Mouse (Mus musculus) embryonic facial prominence, embryonic 12.5 days (tissue): ENCODE data around the gene Adam15. TPM values are rescaled to one million over a fixed set of nuclear protein-coding genes. Genes with fewer than 3 reads are reported as not detected.
A peak's percentile ranks its signal among the peaks of the same experiment; 100 is the strongest.

Experiments
- ATAC-seq: fragments of 200-750 bp; cut with Nextera tagmentation; 2 replicates; pipeline ENCODE4 v1.8.0; 2017; ENCODE audit not compliant: insufficient number of reproducible peaks, insufficient read depth, low FRiP score, low TSS enrichment
- H3K27ac ChIP-seq: fragments of 300-500 bp; sonication (generic); 2 replicates; pipeline ENCODE4 v1.5.1; 2016; ENCODE audit warnings: mild to moderate bottlenecking
- H3K27me3 ChIP-seq: fragments of 300-500 bp; sonication (generic); 2 replicates; pipeline ENCODE4 v1.6.1; 2016; ENCODE audit warnings: mild to moderate bottlenecking, moderate library complexity
- H3K36me3 ChIP-seq: fragments of 300-500 bp; sonication (generic); 2 replicates; pipeline ENCODE4 v1.6.1; 2016; ENCODE audit warnings: mild to moderate bottlenecking
- H3K4me1 ChIP-seq: fragments of 300-500 bp; sonication (generic); 2 replicates; pipeline ENCODE4 v1.6.1; 2016
- H3K4me2 ChIP-seq: fragments of 300-500 bp; sonication (generic); replicated peaks from 2 replicates; pipeline ENCODE4 v1.6.1; 2016; ENCODE audit warnings: mild to moderate bottlenecking, moderate library complexity
- H3K4me3 ChIP-seq: fragments of 300-500 bp; sonication (generic); 2 replicates; pipeline ENCODE4 v1.5.1; 2016; ENCODE audit warnings: mild to moderate bottlenecking
- H3K9ac ChIP-seq: fragments of 300-500 bp; sonication (generic); 2 replicates; pipeline ENCODE4 v1.6.1; 2016; ENCODE audit warnings: mild to moderate bottlenecking, moderate library complexity
- H3K9me3 ChIP-seq: fragments of 300-500 bp; sonication (generic); 2 replicates; pipeline ENCODE4 v1.6.1; 2016; ENCODE audit warnings: mild to moderate bottlenecking, moderate library complexity
- WGBS: fragments of 180-500 bp; shearing (Covaris S2); methylation state at CpG from one replicate; pipeline ENCODE4 v1.1.7; 2016; 5-methylcytosine and 5-hydroxymethylcytosine counted together
- polyA plus RNA-seq: library from polyadenylated mRNA; unstranded; fragments of >200 nt; fragmentation: Nextera tagmentation; extraction: Ambion mirVana; gene quantifications from 2 replicates; pipeline ENCODE4 v1.2.1, GENCODE M21; 2016

Gene Adam15
- polyA plus RNA-seq, 1 experiment from 2014 or later: 45.5 TPM

DNA sequence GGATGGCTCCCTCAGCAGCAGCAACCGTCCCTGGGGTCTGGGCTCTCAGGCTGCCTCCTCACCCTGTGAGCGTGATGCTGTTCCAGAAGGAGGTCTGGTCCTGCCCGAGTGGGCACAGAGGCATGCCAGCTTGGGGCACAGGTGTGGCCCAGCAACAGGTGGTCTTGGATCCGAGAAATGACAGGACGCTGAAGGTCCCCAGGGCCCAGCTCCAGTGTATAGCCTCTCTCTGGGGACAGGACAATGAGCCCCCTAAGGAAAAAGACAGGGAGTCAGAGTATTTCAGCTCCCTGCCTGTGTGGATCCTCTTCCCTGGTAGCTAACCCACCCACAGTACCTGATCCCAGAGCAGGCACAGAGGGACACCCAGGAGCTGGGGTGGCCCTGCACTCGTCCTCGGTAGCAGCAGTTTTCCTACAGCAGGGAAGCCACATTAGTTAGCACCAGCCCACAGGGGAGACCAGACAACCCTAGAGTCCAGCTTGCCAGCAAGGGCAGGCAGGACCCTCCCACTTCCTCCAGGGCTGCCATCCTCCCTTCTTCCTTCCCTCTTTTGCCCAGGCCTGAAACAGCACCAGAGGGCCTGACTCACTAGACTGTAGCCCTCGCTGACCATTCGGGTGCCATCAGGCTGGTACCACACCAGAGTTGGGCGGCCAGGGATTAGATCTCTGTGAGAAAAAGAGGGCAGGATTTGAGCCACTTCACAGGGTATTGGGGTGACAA, 2.8 kb downstream of the Adam15 start:
- peaks cover 48% of the 10 kb centered on the region for H3K36me3 ChIP-seq
- 74% methylated on average over 10 of the region's 10 CpGs for WGBS
- H3K4me3 ChIP-seq: no peak overlapping the region
- no peak overlapping the region for H3K27ac ChIP-seq
- peaks cover 17% of the 10 kb centered on the region for H3K4me1 ChIP-seq
- H3K4me2 ChIP-seq: no peak overlapping the region
- ATAC-seq: no peak
- H3K27me3 ChIP-seq: peaks cover 36% of the 10 kb centered on the region
- no peak overlapping the region for H3K9ac ChIP-seq
- H3K9me3 ChIP-seq: no peaks in the 10 kb centered on the region

DNA sequence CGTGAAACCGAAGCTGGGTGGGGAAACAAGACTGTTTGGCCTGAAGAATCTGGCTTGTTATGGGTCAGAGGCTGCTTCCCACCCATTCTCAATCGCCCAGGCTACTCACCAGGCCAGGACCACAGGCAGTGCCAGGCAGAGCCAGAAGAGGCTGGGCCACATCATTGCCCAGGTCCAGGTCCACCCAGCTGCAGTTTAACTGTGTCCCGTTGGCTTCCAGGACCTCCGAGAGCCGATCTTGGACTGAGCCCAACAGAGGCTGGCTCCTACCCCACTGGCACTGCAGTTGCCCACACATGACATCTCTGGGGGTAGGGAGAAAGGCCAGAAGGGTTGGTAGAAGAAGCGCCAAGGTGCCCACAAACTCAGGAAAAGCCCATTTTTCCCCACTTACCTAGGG, 6.5 kb downstream of the Adam15 start:
- Histone ChIP-seq H3K4me2 (no peak overlapping the region), H3K9me3 (no peaks in the 10 kb centered on the region), H3K27me3 (peaks cover 15% of the 10 kb centered on the region; the same call in 1 of the 2 replicates), H3K4me1 (peaks cover 27% of the 10 kb centered on the region), H3K36me3 (peaks cover 49% of the 10 kb centered on the region), H3K27ac (no peak overlapping the region), H3K4me3 (no peak overlapping the region), H3K9ac (no peak overlapping the region)
- 83% methylated on average over 7 of the region's 7 CpGs for WGBS
- ATAC-seq: no peak

DNA sequence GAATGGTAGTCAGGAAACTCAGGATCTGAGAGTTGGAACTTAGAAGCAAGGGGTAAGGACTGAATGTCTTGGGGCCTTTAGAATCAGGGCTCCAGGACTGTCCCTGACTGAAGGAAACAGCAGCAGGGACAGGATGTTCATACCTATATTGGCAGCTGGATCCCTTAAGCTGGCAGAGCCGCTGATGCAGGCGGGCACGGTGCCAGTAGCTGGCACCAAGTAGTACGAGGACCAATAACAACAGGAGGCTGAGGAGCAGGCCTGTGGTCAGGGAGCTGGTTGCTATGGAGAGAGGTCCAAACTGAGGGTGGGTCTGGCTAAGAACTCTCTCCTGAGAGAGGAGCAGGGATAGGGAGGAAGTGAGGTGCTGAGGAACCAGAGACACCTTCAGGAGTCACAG, 8.0 kb downstream of the Adam15 start:
- Histone ChIP-seq H3K27ac (no peak overlapping the region; the same call in 1 of the 2 replicates), H3K36me3 (peaks cover 44% of the 10 kb centered on the region), H3K4me2 (no peak overlapping the region), H3K4me1 (peaks cover 31% of the 10 kb centered on the region), H3K9ac (no peak overlapping the region; the same call in 1 of the 2 replicates), H3K27me3 (0 out of 2 replicates have a peak, but pooled peaks cover 3% of the 10 kb centered on the region), H3K9me3 (no peaks in the 10 kb centered on the region), H3K4me3 (no peak overlapping the region)
- WGBS: 94% methylated on average over 4 of the region's 4 CpGs
- no peak for ATAC-seq

DNA sequence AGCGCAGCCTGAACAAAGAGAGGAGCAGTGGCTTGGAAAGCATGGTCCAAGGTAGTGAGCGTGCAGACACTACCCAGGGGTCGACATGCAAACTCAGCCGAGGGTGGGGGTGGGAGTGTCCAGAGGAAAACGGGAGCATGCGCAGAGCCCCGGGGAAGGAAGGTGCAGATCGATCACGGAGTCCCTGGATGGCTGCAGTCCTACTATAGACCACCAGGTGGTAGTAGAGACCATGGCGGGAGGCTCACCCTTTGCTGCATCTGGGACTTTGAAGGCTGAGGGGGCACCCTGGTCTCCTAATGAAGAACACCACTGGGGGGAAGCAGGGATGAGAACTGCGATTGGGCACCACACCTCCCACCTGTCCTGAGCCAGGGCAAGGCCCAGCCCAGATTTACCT, 9.3 kb downstream of the Adam15 start:
- Histone ChIP-seq H3K4me2 (peak overlapping the region; percentile 86), H3K9me3 (no peaks in the 10 kb centered on the region), H3K27me3 (no peaks in the 10 kb centered on the region), H3K36me3 (peaks cover 34% of the 10 kb centered on the region), H3K4me1 (peaks cover 43% of the 10 kb centered on the region), H3K4me3 (peak overlapping the region; percentile 32), H3K27ac (no peak overlapping the region), H3K9ac (peak overlapping the region; percentile 49)
- no peak for ATAC-seq
- whole genome bisulfite sequencing: 3% methylated on average over 11 of the region's 11 CpGs

DNA sequence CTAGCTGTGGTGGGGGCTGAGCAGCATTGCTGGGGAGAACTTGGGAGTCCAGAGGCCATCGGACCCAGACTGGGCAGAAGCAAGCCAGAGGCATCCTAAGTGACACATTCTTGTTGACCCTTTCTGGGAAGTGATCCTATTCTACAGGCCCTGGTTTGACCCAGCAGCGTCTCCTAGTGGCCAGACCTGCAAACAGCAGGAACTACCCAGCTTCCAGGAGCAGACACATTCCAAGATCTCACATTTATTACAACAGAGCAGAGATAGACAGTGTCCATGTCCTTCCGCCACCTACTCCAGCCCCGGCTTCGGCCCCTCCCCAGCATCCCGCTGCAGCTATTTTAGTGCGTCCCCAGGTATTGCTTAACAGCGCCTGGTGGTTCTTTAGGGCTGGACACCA, 10.4 kb downstream of the Adam15 start:
- no peaks in the 10 kb centered on the region for H3K9me3 ChIP-seq
- peaks cover 46% of the 10 kb centered on the region for H3K4me1 ChIP-seq
- peak overlapping the region; percentile 97 for H3K27ac ChIP-seq
- WGBS: 30% methylated on average over 8 of the region's 8 CpGs
- no peaks in the 10 kb centered on the region for H3K27me3 ChIP-seq
- H3K4me3 ChIP-seq: 0 out of 2 replicates have a peak overlapping the region, but pooled peaks have one; percentile 91
- peaks cover 32% of the 10 kb centered on the region for H3K36me3 ChIP-seq
- no peak for ATAC-seq
- H3K4me2 ChIP-seq: peak overlapping the region; percentile 86
- no peak overlapping the region for H3K9ac ChIP-seq

DNA sequence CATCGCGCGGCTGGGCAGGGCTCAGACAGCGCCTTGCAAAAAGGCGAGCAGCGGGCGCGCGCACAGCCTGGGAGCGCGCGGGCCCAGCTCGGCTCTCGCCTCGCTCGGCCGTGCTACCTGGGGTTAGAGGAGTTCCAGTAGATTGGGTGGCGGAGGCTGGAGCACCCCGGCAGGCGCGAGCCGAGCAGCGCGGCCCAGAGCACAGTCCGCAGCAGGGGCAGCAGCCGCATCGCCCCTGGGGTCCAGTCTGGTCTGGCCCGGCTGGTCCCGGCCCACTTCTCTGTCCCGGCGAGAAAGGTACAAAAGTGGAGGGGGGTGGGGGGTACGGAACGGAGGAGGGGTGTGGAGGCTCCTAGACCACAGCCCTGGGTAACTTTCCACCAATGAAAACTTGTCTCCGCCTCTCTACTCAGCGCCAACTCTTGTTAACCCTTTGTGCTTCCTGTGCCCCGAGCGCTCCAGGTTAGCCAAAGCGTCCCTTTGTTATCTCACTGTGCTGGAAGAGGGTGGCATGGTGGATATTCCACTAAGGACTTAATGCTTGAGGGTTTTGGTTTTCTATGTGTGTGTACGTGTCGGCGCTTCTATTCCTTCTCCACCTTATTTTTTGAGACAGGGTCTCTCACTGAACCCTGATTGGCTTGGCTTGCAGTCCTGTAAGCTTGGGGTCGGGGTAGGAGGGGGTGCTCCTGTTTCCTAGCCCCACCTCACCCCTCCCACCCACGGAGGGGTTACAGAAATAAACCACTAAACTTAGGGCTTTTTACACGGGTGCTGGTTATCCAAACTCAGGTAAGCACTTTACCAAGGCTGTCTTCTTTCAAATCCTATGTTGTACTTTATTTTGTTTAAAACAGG, 11.8 kb downstream of the Adam15 start, which contains the start of gene Efna4:
TSS of gene Efna4 (minus strand) at position 308 of the 858 bp plus-strand sequence.
- whole genome bisulfite sequencing: under 1% methylated on average over 43 of the region's 44 CpGs
- Histone ChIP-seq H3K4me2 (peak within 1 kb of the TSS; percentile 86), H3K36me3 (peaks cover 31% of the 10 kb centered on the region), H3K27ac (peak within 1 kb of the TSS; percentile 97), H3K4me1 (peaks cover 50% of the 10 kb centered on the region), H3K4me3 (peak within 1 kb of the TSS; percentile 91), H3K27me3 (no peaks in the 10 kb centered on the region), H3K9me3 (no peaks in the 10 kb centered on the region), H3K9ac (peak within 1 kb of the TSS; percentile 97)
- peak; percentile 90 for ATAC-seq

DNA sequence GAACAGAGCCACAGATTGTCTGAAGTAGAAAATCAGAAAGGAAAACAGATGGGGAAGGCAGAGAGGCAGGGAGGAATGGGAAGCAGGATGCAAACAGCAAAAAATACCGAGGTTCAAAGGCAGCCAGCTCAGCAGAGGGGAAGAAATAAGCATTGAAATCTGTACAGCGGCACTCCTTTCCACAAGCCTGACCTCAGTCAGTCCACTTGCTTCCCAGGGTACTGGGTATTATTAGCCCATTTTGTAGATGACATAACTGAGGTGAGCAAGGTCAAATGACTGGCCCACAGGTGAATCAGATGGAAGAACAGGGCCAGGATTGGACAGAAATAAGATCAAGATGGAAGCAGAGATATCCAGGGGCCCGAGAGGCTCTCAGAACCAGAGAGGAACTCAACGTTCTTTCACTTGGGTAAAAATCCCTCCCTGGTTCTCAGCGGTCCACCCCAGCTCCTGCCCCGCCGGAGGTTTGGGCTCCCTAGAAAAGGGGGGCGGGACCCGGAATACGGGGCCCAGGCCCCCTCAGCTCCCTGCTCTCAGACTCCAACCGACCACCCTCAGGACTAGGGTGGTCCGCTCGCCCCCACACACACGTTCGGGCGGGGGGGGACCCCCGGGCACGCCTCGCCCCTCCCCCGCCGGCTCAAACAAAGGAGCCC, 12.6 kb downstream of the Adam15 start:
- Histone ChIP-seq H3K27ac (peak overlapping the region; percentile 97), H3K27me3 (no peaks in the 10 kb centered on the region), H3K4me3 (peak overlapping the region; percentile 91), H3K36me3 (peaks cover 27% of the 10 kb centered on the region), H3K9ac (peak overlapping the region; percentile 97), H3K4me1 (peaks cover 56% of the 10 kb centered on the region), H3K4me2 (peak overlapping the region; percentile 86), H3K9me3 (no peaks in the 10 kb centered on the region)
- no peak; the same call in 1 of the 2 replicates for ATAC-seq
- under 1% methylated on average over 21 of the region's 21 CpGs for WGBS

DNA sequence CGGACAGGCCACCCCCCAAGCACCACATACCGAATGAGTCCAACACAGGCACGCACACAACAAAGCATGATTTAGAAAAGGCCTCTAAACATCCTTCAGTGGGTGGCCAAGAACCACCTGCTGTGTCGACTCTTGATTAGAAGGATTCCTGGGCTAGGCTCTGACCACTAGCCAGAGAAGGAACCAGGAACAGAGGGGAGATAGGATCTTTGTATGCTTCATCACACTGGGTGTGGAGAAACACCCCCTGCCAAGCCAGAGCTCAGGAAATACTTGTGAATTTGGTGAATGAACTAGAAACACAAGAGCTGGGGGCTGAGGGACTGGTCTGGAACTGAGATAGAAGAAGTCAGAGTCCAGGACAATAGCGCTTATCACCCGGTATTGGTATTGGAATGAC, 13.3 kb downstream of the Adam15 start:
- no peak for ATAC-seq
- 8% methylated on average over 6 of the region's 6 CpGs for WGBS
- Histone ChIP-seq H3K9me3 (no peaks in the 10 kb centered on the region), H3K4me3 (peak overlapping the region; percentile 91), H3K4me2 (peak overlapping the region; percentile 86), H3K36me3 (peaks cover 24% of the 10 kb centered on the region), H3K27ac (peak overlapping the region; percentile 97; the same call in 1 of the 2 replicates), H3K4me1 (peaks cover 59% of the 10 kb centered on the region), H3K9ac (peak overlapping the region; percentile 97), H3K27me3 (no peaks in the 10 kb centered on the region)

DNA sequence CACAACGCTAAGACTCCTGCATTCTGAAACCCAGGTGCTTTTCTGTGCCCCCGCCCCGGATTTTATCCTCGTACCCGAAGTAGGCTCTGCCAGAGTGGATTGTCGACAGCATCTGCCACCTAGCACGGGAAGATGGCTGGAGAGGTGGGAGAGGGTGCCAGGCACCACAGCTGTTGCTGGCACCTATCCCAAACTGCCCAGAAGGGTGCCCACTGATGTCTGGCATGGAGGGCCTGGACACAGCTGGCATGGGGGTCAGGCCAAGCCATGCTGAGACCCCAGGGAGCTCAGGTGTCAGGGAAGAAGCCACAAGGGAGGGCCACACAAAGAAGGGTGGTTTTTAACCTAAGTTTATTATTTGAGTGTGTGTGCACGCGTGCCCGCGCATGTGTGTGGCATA, 16.7 kb downstream of the Adam15 start:
- 74% methylated on average over 11 of the region's 11 CpGs for WGBS
- H3K36me3 ChIP-seq: peaks cover 24% of the 10 kb centered on the region
- H3K4me2 ChIP-seq: no peak overlapping the region
- H3K27me3 ChIP-seq: no peaks in the 10 kb centered on the region
- no peak overlapping the region for H3K4me3 ChIP-seq
- peaks cover 36% of the 10 kb centered on the region for H3K4me1 ChIP-seq
- no peak overlapping the region for H3K9ac ChIP-seq
- ATAC-seq: no peak
- no peak overlapping the region; the same call in 1 of the 2 replicates for H3K27ac ChIP-seq
- H3K9me3 ChIP-seq: no peaks in the 10 kb centered on the region

DNA sequence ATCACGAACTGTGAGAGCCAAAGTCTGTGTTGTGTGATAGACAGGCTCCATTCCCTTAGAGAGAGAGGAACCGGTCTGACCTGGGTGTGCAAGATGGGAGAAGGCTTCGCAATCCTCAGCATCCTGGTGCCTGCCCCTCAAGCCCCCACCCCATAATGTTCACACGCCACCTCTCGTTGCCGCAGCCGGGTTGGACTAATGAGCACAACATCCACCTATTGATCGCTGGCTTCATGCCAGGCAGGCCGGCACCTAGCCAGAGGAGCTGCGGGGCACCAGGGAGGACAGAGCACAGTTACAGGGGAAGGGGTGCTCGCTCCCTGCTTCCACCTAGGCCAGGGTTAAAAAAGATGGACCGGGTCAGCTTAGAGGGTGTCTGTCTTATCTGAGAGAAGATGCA, 17.3 kb downstream of the Adam15 start:
- Histone ChIP-seq H3K27me3 (no peaks in the 10 kb centered on the region), H3K27ac (no peak overlapping the region), H3K36me3 (peaks cover 24% of the 10 kb centered on the region), H3K4me1 (peaks cover 36% of the 10 kb centered on the region), H3K4me3 (no peak overlapping the region), H3K9ac (no peak overlapping the region), H3K9me3 (no peaks in the 10 kb centered on the region), H3K4me2 (no peak overlapping the region)
- no peak for ATAC-seq
- WGBS: 64% methylated on average over 12 of the region's 12 CpGs

DNA sequence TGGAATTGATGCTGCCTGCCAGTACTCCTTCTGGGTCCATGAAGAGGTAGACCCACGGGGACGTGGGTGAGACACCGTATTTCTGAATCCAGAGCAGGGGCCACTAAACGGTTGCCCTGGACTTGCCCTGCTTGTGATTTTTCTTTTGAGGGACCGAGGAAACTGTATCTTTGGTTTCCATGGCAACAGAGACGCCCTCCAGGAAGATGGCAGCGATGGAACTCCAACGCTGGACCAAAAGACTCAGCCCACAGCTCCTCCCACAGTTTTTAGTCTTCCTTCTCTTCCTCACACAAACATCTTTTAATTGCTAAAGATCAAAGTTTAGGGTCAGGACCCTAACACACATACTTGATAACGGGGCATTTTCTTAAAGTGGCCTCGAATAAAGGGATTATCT, 17.8 kb downstream of the Adam15 start:
- H3K27me3 ChIP-seq: no peaks in the 10 kb centered on the region
- no peak overlapping the region for H3K27ac ChIP-seq
- no peak overlapping the region for H3K4me2 ChIP-seq
- no peak overlapping the region for H3K9ac ChIP-seq
- peaks cover 24% of the 10 kb centered on the region for H3K36me3 ChIP-seq
- no peak overlapping the region for H3K4me3 ChIP-seq
- no peaks in the 10 kb centered on the region for H3K9me3 ChIP-seq
- WGBS: 38% methylated on average over 10 of the region's 10 CpGs
- no peak for ATAC-seq
- peaks cover 36% of the 10 kb centered on the region for H3K4me1 ChIP-seq
